ENCODE assay signal across 15 mouse cellular contexts in genomic region chr2:155293382-155293781, GRCm38 (mm10). TPM values are rescaled to one million over a fixed set of nuclear protein-coding genes. Genes with fewer than 3 reads are reported as not detected.
DNase-seq lines count a peak whose midpoint lies in the region; ATAC-seq and TF ChIP-seq lines count a peak whose summit lies in the region.
"Had no signal": no experiment of that assay in that cellular context is flagged by ENCODE, and none has a peak within 500 bp of the region (broad histone marks: within the 10 kb centered on the region; RNA-seq: fewer than 3 reads in every experiment).

No protein-coding gene starts in this region.

- ATAC-seq in heart, embryonic 11.5 days (replicated peaks; ENCODE audit: insufficient number of reproducible peaks, low FRiP score, low TSS enrichment) = no peak
- ATAC-seq in Patski = peak; percentile 35
- ATAC-seq in forebrain, embryonic 14.5 days = no peak
- ATAC-seq: forebrain, embryonic 16.5 days; hindbrain, embryonic 16.5 days; midbrain, embryonic 13.5 days had no signal

- H3K9ac ChIP-seq in heart, embryonic 11.5 days (ENCODE audit: low read depth, low read length) = no peak overlapping the region
- no peak overlapping the region for H3K9ac ChIP-seq in forebrain, embryonic 14.5 days (ENCODE audit: low read length)
- H3K9ac ChIP-seq: embryonic facial prominence, embryonic 12.5 days; midbrain, embryonic 13.5 days had no signal

- no peak overlapping the region for H3K27ac ChIP-seq in heart, embryonic 11.5 days (ENCODE audit: low read depth, low read length)
- H3K27ac ChIP-seq in forebrain, embryonic 14.5 days (ENCODE audit: low read depth, low read length) = no peak overlapping the region
- H3K27ac ChIP-seq: embryonic facial prominence, embryonic 12.5 days; layer of hippocampus, adult 2 months; limb, embryonic 10.5 days; midbrain, embryonic 13.5 days had no signal

- in situ Hi-C loops in Patski (cut with MboI; ENCODE audit: low pct_unique_long_range_greater_than_20kb) = no loop called here

- peak; percentile 95 for DNase-seq in heart, adult 11 months
- DNase-seq in Patski (ENCODE audit: low read depth, low spot score) = no peak
- DNase-seq in cerebellum, adult 9-11 months = peak; percentile 70
- peak; percentile 36 to 53 for DNase-seq in heart, postnatal 14 days
- no peak for DNase-seq in left cerebral cortex, postnatal 25 days (ENCODE audit: low spot score in 2 of 2)
- DNase-seq in neural tube, embryonic 10.5 days (ENCODE audit: extremely low spot score, low spot score) = no peak
- no peak for DNase-seq in forebrain, embryonic 14.5 days (ENCODE audit: low spot score)
- DNase-seq: thymus, postnatal 25 days had no signal

- H3K9me3 ChIP-seq in heart, embryonic 11.5 days (replicated peaks; ENCODE audit: control insufficient read depth, low read length) = no peaks in the 10 kb centered on the region
- H3K9me3 ChIP-seq in forebrain, embryonic 14.5 days (replicated peaks; ENCODE audit: control insufficient read depth, low read length) = no peaks in the 10 kb centered on the region
- H3K9me3 ChIP-seq: embryonic facial prominence, embryonic 12.5 days; limb, embryonic 10.5 days; midbrain, embryonic 13.5 days had no signal

- intact Hi-C loops in heart, postnatal 14 days (cut with DNase I) = no loop called here
- intact Hi-C loops in left cerebral cortex, postnatal 25 days (cut with DNase I) = no loop called here

- CTCF ChIA-PET in Patski (lab: Charles Lee) = interaction anchor here (1.1 to 1.4 kb wide), 2 partner anchors 9 to 16 kb away, joined by 5 read pairs; no protein-coding TSS in a partner anchor

- no peak for TF ChIP-seq CTCF in Patski (IDR thresholded peaks at IDR 0.05)

- no peaks in the 10 kb centered on the region for H3K4me1 ChIP-seq in heart, embryonic 11.5 days (ENCODE audit: control insufficient read depth, insufficient read depth, low read length)
- no peaks in the 10 kb centered on the region for H3K4me1 ChIP-seq in forebrain, embryonic 14.5 days (ENCODE audit: control insufficient read depth, insufficient read depth, low read length)
- H3K4me1 ChIP-seq: embryonic facial prominence, embryonic 12.5 days; limb, embryonic 10.5 days; midbrain, embryonic 13.5 days had no signal

- WGBS in heart, embryonic 11.5 days (ENCODE audit: insufficient replicate concordance) = 77% methylated on average over 2 of the region's 2 CpGs
- 88% methylated on average over 2 of the region's 2 CpGs for WGBS in forebrain, embryonic 14.5 days

- POLR2A ChIA-PET in Patski (lab: Charles Lee) = interaction anchor here (1.2 kb wide), 1 partner anchor 16 kb away, joined by 3 read pairs; no protein-coding TSS in a partner anchor

- no peaks in the 10 kb centered on the region for H3K27me3 ChIP-seq in heart, embryonic 11.5 days (ENCODE audit: control insufficient read depth, insufficient read depth, low read length)
- no peaks in the 10 kb centered on the region for H3K27me3 ChIP-seq in Patski
- H3K27me3 ChIP-seq in forebrain, embryonic 14.5 days (replicated peaks; ENCODE audit: control insufficient read depth, insufficient read depth, low read length) = no peaks in the 10 kb centered on the region
- H3K27me3 ChIP-seq: embryonic facial prominence, embryonic 12.5 days; midbrain, embryonic 13.5 days had no signal

- no peak overlapping the region for H3K4me3 ChIP-seq in heart, embryonic 11.5 days (ENCODE audit: low read depth, low read length)
- no peak overlapping the region for H3K4me3 ChIP-seq in forebrain, embryonic 14.5 days (ENCODE audit: low read depth, low read length)
- H3K4me3 ChIP-seq: embryonic facial prominence, embryonic 12.5 days; layer of hippocampus, adult 2 months; limb, embryonic 10.5 days; midbrain, embryonic 13.5 days had no signal

- H3K36me3 ChIP-seq in heart, embryonic 11.5 days (ENCODE audit: control insufficient read depth, insufficient read depth, low read length) = peaks cover 11% of the 10 kb centered on the region
- H3K36me3 ChIP-seq in forebrain, embryonic 14.5 days (ENCODE audit: control insufficient read depth, insufficient read depth, low read length) = peaks cover 87% of the 10 kb centered on the region

- H3K4me2 ChIP-seq in heart, embryonic 11.5 days = no peak overlapping the region
- H3K4me2 ChIP-seq in forebrain, embryonic 14.5 days (ENCODE audit: low read length) = no peak overlapping the region
- H3K4me2 ChIP-seq: embryonic facial prominence, embryonic 12.5 days; midbrain, embryonic 13.5 days had no signal

RNA-seq across cellular contexts. Expression of gene Map1lc3a, which starts 17.3 kb away (rescaled TPM):
- polyA plus RNA-seq in heart, embryonic 11.5 days (2014; fragmentation: Nextera tagmentation; extraction: Ambion mirVana) = 187 and 189 TPM in 2 replicates
- 128 TPM for polyA plus RNA-seq in Patski (2021)
- total RNA-seq in heart, postnatal 14 days (2021) = 100 to 1,000 TPM; 692 to 703 TPM
- total RNA-seq in left cerebral cortex, postnatal 25 days (2021) = 100 to 1,000 TPM; 346 to 373 TPM
- polyA plus RNA-seq in forebrain, embryonic 14.5 days (2014; fragmentation: Nextera tagmentation; extraction: Ambion mirVana) = 338 TPM in 2 replicates

RNA-seq across cellular contexts. Expression of gene Dynlrb1, which starts 57.0 kb away (rescaled TPM):
- 427 and 429 TPM in 2 replicates for polyA plus RNA-seq in heart, embryonic 11.5 days (2014; fragmentation: Nextera tagmentation; extraction: Ambion mirVana)
- 316 TPM for polyA plus RNA-seq in Patski (2021)
- 100 to 1,000 TPM; 177 to 185 TPM for total RNA-seq in heart, postnatal 14 days (2021)
- total RNA-seq in left cerebral cortex, postnatal 25 days (2021) = 100 to 1,000 TPM; 286 to 313 TPM
- 808 and 966 TPM in 2 replicates for polyA plus RNA-seq in forebrain, embryonic 14.5 days (2014; fragmentation: Nextera tagmentation; extraction: Ambion mirVana)

Comparison
In these comparisons a context has a peak if more than half of its experiments do, and no peak if none do; other contexts are left out.
1. DNase-seq: peak in heart, adult 11 months (single experiment), cerebellum, adult 9-11 months (single experiment) and heart, postnatal 14 days (2 of 2); none in Patski (single experiment), left cerebral cortex, postnatal 25 days (0 of 2), neural tube, embryonic 10.5 days (single experiment) and forebrain, embryonic 14.5 days (single experiment).